Mouse (Mus musculus) stomach, embryonic 14.5 days (tissue): ENCODE measurements around the gene Picalm. TPM values are rescaled to one million over a fixed set of nuclear protein-coding genes. Genes with fewer than 3 reads are reported as not detected.

ENCODE experiments used
- ATAC-seq: fragments of 200-750 bp; cut with Nextera tagmentation; 2 replicates; pipeline ENCODE4 v1.8.0; 2017; ENCODE audit warnings: low read depth, moderate TSS enrichment; ENCODE audit not compliant: insufficient number of reproducible peaks, insufficient read depth, low FRiP score
- H3K27ac ChIP-seq: fragments of 300-500 bp; sonication (generic); 2 replicates; pipeline ENCODE4 v1.5.1; 2014; ENCODE audit warnings: mild to moderate bottlenecking, low read length, moderate library complexity, mixed read lengths
- H3K27me3 ChIP-seq: fragments of 300-500 bp; sonication (generic); 2 replicates; pipeline ENCODE4 v1.6.1; 2014; ENCODE audit warnings: low read length, control low read depth, mixed read lengths; ENCODE audit not compliant: control insufficient read depth, insufficient read depth
- H3K36me3 ChIP-seq: fragments of 300-500 bp; sonication (generic); 2 replicates; pipeline ENCODE4 v1.6.1; 2014; ENCODE audit warnings: mild to moderate bottlenecking, control low read depth, low read length, moderate library complexity, mixed read lengths; ENCODE audit not compliant: control insufficient read depth, insufficient read depth
- H3K4me1 ChIP-seq: fragments of 300-500 bp; sonication (generic); 2 replicates; pipeline ENCODE4 v1.6.1; 2014; ENCODE audit warnings: low read length, control low read depth, mixed read lengths; ENCODE audit not compliant: control insufficient read depth, insufficient read depth
- H3K4me2 ChIP-seq: fragments of 300-500 bp; sonication (generic); replicated peaks from 2 replicates; pipeline ENCODE4 v1.6.1; 2014; ENCODE audit warnings: low read depth, low read length, control low read depth
- H3K4me3 ChIP-seq: fragments of 300-500 bp; sonication (generic); 2 replicates; pipeline ENCODE4 v1.5.1; 2014; ENCODE audit warnings: low read depth, low read length, control low read depth
- H3K9ac ChIP-seq: fragments of 300-500 bp; sonication (generic); replicated peaks from 2 replicates; pipeline ENCODE4 v1.6.1; 2014; ENCODE audit warnings: low read depth, mild to moderate bottlenecking, control low read depth, low read length, moderate library complexity, mixed read lengths
- H3K9me3 ChIP-seq: fragments of 300-500 bp; sonication (generic); 2 replicates; pipeline ENCODE4 v1.6.1; 2016; ENCODE audit warnings: low read depth, low read length, control low read depth; ENCODE audit not compliant: control insufficient read depth
- WGBS: fragments of 180-500 bp; shearing (Covaris S2); extraction: QIAGEN DNeasy Blood & Tissue Kit; methylation state at CpG from one replicate; pipeline ENCODE4 v1.1.7; 2014; 5-methylcytosine and 5-hydroxymethylcytosine counted together
- polyA plus RNA-seq: library from polyadenylated mRNA; unstranded; fragments of >200 nt; fragmentation: Nextera tagmentation; extraction: Ambion mirVana; gene quantifications from 2 replicates; pipeline ENCODE4 v1.2.1, GENCODE M21; 2014

Gene Picalm
- polyA plus RNA-seq, 1 experiment from 2014 or later, result 74.5 TPM

DNA sequence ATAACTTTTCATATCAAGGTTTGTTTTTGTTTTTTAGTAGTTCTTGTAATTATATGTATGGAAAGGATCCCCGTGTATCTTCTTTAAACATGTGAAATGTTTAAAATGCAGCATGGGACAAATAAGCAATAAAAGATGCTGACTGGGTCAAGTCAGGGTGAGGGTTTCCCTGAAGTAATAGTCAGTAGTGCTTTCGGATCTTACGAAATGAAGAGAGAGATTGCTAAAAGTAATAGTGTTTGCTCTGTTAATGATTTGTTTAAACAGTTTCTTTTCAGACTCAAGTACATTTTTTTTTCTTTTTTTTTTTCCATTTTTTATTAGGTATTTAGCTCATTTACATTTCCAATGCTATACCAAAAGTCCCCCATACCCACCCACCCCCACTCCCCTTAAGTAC lies 10.3 kb downstream of the Picalm start:
- Histone ChIP-seq H3K9ac (no peak overlapping the region), H3K4me2 (no peak overlapping the region), H3K27ac (no peak overlapping the region), H3K4me1 (peaks cover 10% of the 10 kb centered on the region; the same call in 1 of the 2 replicates), H3K9me3 (no peaks in the 10 kb centered on the region), H3K27me3 (no peaks in the 10 kb centered on the region), H3K4me3 (no peak overlapping the region), H3K36me3 (no peaks in the 10 kb centered on the region)
- 49% methylated on average over 3 of the region's 3 CpGs for WGBS
- ATAC-seq, result no peak

DNA sequence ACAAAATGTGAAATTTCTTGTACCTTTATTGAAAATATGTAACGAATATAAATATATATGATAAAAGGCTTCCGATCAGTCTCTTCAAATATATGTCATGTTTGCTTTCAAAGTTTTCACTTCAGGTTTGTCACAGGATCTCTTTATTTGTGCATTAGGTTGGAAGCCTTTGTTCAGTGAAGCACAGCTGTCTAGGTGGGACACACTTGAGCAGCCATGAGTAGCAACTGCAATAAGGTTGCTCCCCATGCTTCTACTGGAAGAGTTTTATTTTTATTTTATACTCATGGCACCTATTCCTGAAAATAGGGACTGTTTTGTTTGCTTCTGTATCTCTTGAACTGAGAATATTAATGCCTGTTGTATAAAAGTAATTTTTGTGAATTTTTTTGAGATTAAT lies 14.3 kb downstream of the Picalm start:
- ATAC-seq, result no peak
- Histone ChIP-seq H3K9me3 (no peaks in the 10 kb centered on the region), H3K36me3 (no peaks in the 10 kb centered on the region), H3K9ac (no peak overlapping the region), H3K4me1 (peaks cover 27% of the 10 kb centered on the region), H3K27me3 (no peaks in the 10 kb centered on the region), H3K27ac (no peak overlapping the region), H3K4me3 (no peak overlapping the region), H3K4me2 (no peak overlapping the region)
- WGBS, result 76% methylated on average over 2 of the region's 2 CpGs

DNA sequence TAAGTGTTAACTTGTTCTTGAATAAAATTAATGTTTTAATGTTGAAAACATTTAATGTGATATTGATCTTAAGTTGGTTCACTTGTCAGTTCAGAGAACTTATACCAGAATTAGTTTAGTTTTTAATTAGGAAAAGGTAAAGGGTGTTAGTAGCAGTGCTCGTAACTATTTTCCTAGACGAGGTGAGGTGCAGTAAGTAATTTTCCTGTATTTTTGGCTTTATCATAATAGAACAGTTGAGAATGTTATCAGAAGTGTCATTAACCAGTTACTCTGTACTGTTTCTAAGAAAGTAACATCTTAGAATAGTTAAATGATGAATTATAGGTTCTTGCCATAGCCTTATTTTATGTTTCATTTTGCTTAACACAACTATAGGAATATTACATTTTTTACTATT lies 15.0 kb downstream of the Picalm start:
- WGBS, result 60% methylated on average over 2 of the region's 2 CpGs
- Histone ChIP-seq H3K9me3 (no peaks in the 10 kb centered on the region), H3K27me3 (no peaks in the 10 kb centered on the region), H3K4me3 (no peak overlapping the region), H3K27ac (no peak overlapping the region), H3K4me2 (no peak overlapping the region), H3K4me1 (peaks cover 24% of the 10 kb centered on the region), H3K9ac (no peak overlapping the region), H3K36me3 (no peaks in the 10 kb centered on the region)
- ATAC-seq, result no peak

GRCm38 (mm10) chr7:90145376-90145775 lies 15.4 kb downstream of the Picalm start:
- no peak overlapping the region for H3K9ac ChIP-seq
- peaks cover 24% of the 10 kb centered on the region for H3K4me1 ChIP-seq
- peak; percentile 30; the same call in 1 of the 2 replicates for ATAC-seq
- H3K27ac ChIP-seq, result no peak overlapping the region
- H3K4me2 ChIP-seq, result no peak overlapping the region
- no peaks in the 10 kb centered on the region for H3K36me3 ChIP-seq
- H3K27me3 ChIP-seq, result no peaks in the 10 kb centered on the region
- no peak overlapping the region for H3K4me3 ChIP-seq
- H3K9me3 ChIP-seq, result no peaks in the 10 kb centered on the region

- no peak overlapping the region for H3K9ac ChIP-seq
- no peaks in the 10 kb centered on the region for H3K9me3 ChIP-seq
- H3K27me3 ChIP-seq, result no peaks in the 10 kb centered on the region
- H3K27ac ChIP-seq, result no peak overlapping the region
- no peaks in the 10 kb centered on the region for H3K36me3 ChIP-seq
- no peak for ATAC-seq
- H3K4me2 ChIP-seq, result peak overlapping the region; percentile 13
- 41% methylated on average over 4 of the region's 4 CpGs for WGBS
- peaks cover 24% of the 10 kb centered on the region for H3K4me1 ChIP-seq
- H3K4me3 ChIP-seq, result no peak overlapping the region
Observed at GRCm38 (mm10) chr7:90145897-90146296, 15.9 kb downstream of the Picalm start.

DNA sequence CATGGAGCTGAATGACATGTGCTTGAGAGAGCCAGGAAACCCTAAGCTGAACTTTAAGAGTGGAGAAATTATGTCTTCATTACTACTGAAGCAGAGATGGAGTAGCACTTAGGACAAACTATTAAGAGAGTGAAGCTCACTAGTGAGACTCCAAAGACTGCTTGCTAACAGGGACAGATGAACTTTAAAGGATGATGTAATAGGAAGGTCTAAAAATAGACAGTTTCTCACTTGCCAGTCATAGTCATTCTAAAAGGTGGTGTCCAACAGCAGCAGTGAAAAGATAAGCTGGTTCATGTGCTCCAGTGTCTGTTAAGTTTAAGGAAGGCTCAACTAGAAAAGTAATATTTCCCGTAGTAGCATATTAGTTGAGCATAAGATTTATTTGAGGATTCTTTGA lies 16.3 kb downstream of the Picalm start:
- Histone ChIP-seq H3K4me2 (peak overlapping the region; percentile 13; the same call in 1 of the 2 replicates), H3K4me1 (peaks cover 21% of the 10 kb centered on the region), H3K27ac (no peak overlapping the region), H3K9me3 (no peaks in the 10 kb centered on the region), H3K9ac (no peak overlapping the region), H3K27me3 (no peaks in the 10 kb centered on the region), H3K4me3 (no peak overlapping the region), H3K36me3 (no peaks in the 10 kb centered on the region)
- 19% methylated on average over 1 of the region's 1 CpGs for WGBS
- ATAC-seq, result peak; percentile 60; the same call in 1 of the 2 replicates

GRCm38 (mm10) chr7:90148023-90148422 lies 18.0 kb downstream of the Picalm start:
- H3K27me3 ChIP-seq, result no peaks in the 10 kb centered on the region
- no peak overlapping the region for H3K9ac ChIP-seq
- no peak overlapping the region for H3K4me3 ChIP-seq
- WGBS, result 51% methylated on average over 2 of the region's 2 CpGs
- H3K4me2 ChIP-seq, result no peak overlapping the region
- no peak overlapping the region for H3K27ac ChIP-seq
- H3K36me3 ChIP-seq, result peaks cover 5% of the 10 kb centered on the region; the same call in 1 of the 2 replicates
- no peak for ATAC-seq
- peaks cover 18% of the 10 kb centered on the region for H3K4me1 ChIP-seq
- H3K9me3 ChIP-seq, result no peaks in the 10 kb centered on the region

DNA sequence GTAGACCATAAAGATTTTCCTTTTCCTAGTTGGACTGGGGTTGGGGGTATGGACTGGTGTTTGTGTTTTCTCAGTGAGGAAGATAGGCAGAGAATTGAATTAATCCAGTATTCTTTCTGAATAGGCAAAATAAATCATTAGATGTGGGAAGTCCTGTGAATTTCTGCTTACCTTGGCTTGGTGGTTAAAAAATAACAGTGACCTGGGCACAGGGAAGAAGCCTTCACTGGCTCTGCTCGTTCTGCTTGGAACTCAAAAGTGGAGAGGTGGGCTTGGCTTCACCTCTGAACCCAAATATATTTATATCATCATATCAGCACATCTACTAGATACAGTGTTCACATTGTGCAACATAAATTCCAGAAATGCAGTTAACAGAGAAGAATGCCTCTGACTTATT lies 18.5 kb downstream of the Picalm start:
- no peaks in the 10 kb centered on the region for H3K9me3 ChIP-seq
- WGBS, result 48% methylated on average over 1 of the region's 1 CpGs
- H3K4me2 ChIP-seq, result no peak overlapping the region
- H3K27me3 ChIP-seq, result no peaks in the 10 kb centered on the region
- peaks cover 18% of the 10 kb centered on the region for H3K4me1 ChIP-seq
- ATAC-seq, result no peak
- H3K36me3 ChIP-seq, result peaks cover 5% of the 10 kb centered on the region; the same call in 1 of the 2 replicates
- no peak overlapping the region for H3K4me3 ChIP-seq
- no peak overlapping the region for H3K27ac ChIP-seq
- no peak overlapping the region for H3K9ac ChIP-seq

DNA sequence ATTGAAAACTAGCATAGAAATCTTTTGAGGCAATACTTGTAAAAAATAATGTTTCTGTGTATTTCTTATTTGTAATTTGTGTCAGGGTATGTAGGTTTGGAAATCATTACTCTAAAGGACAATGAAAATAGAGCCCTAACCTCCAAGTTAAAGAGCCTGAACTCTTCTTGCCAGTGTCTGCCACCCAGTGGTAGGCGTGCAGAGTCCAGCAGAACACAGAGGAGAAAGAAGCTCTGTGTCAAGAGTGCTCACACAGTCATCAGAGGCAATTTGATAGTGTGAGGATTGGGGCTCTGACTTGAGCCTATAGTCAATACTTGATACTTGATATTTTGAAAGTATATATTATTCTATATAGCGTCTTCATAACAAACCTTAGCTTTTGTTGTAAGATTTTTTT lies 20.3 kb downstream of the Picalm start:
- no peak overlapping the region for H3K27ac ChIP-seq
- no peak overlapping the region for H3K9ac ChIP-seq
- WGBS, result 43% methylated on average over 2 of the region's 2 CpGs
- peaks cover 5% of the 10 kb centered on the region; the same call in 1 of the 2 replicates for H3K36me3 ChIP-seq
- H3K4me1 ChIP-seq, result peaks cover 18% of the 10 kb centered on the region
- H3K4me3 ChIP-seq, result no peak overlapping the region
- H3K9me3 ChIP-seq, result no peaks in the 10 kb centered on the region
- H3K27me3 ChIP-seq, result no peaks in the 10 kb centered on the region
- no peak for ATAC-seq
- no peak overlapping the region for H3K4me2 ChIP-seq
